Mouse (Mus musculus): Measurements from ENCODE around the gene Tmc5. TPM values are rescaled to one million over a fixed set of nuclear protein-coding genes. Genes with fewer than 3 reads are reported as not detected.
A peak's percentile ranks its signal among the peaks of the same experiment; 100 is the strongest.

Gene Tmc5
- polyA plus RNA-seq (2015; fragmentation: Nextera tagmentation; extraction: Ambion mirVana), result 0.27 and 0.36 TPM in 2 replicates

DNA sequence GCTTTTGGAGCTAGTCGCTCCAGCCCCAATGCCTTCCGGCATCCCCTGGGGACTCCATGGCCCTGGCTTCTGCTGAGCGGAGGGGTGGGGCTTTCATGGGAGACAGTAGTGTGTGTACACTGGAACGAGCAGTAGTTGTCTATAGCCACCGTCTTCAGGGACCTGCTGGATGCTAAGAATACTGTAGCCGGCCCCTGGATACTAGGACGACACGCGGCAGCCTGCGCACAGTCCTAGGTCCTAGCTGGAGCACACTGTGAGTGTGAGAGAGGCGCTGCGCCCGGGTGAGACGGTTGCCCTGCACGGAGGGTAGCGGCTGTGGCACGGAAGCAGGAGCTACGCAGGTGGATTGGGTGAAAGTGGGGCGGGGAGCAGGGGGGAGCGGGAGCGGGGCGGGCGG, at the start of gene Tmc5:
Gene Tmc5, plus strand, starts transcription at position 97 of the 400 bp plus-strand sequence.
- no peaks in the 10 kb centered on the region for H3K9me3 ChIP-seq (ENCODE audit: low read length)
- H3K36me3 ChIP-seq (ENCODE audit: insufficient read depth, low read length), result no peaks in the 10 kb centered on the region
- ATAC-seq (ENCODE audit: low FRiP score, low TSS enrichment), result 0 out of 2 replicates have a peak, but pooled peaks have one; percentile 13
- H3K9ac ChIP-seq (replicated peaks; ENCODE audit: low read length), result peak within 1 kb of the TSS; percentile 29; the same call in 1 of the 2 replicates
- H3K27ac ChIP-seq (ENCODE audit: low read length), result no peak within 1 kb of the TSS
- peak within 1 kb of the TSS; percentile 36 for H3K4me3 ChIP-seq (ENCODE audit: low read length)
- WGBS, result 6% methylated on average over 23 of the region's 23 CpGs
- peaks cover 32% of the 10 kb centered on the region for H3K4me1 ChIP-seq (ENCODE audit: insufficient read depth, low read length)
- H3K27me3 ChIP-seq (ENCODE audit: insufficient read depth, low read length), result peaks cover 31% of the 10 kb centered on the region
- H3K4me2 ChIP-seq (replicated peaks; ENCODE audit: low read depth, low read length), result peak within 1 kb of the TSS; percentile 57

DNA sequence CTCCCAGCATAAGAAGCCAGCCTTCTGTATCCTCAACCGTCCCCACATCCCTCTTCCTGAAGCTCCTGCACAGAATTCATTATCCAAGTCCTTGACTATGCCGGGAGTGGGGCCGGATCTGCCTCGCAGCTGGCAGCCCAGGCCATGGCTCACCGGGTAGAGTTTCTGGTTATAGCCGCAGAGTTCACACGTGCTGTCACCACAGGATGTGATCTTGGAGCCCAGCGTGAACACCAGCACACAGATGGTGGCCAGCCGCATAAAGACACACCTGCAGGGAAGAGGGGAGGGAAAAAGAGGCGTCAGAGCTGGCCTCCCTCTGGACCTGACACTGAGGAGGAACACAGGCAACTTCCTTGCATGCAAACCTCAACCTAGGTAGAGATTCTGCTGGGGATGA, 49.6 kb upstream of the Tmc5 start:
- Histone ChIP-seq H3K4me3 (ENCODE audit: low read length) (no peak overlapping the region), H3K9ac (replicated peaks; ENCODE audit: low read length) (no peak overlapping the region)
- WGBS, result 71% methylated on average over 10 of the region's 10 CpGs

DNA sequence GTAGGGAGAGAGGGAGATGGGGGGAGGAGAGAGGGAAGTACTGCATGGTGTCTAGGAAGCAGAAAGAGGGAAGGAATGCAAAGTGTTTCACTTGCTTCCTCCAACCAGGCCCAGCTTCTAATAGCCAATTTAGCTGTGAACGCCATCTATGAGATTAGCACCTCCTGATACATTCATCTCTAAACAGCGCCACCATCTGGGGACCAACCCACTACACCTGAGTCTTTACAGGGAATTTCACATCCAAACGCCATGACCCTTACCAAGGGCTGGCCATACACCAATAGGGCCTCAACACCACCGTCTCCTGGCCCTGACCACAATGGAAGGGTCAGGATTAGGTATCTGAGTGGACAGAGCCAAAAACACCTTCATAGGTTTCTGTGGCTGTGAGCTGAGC, 43.2 kb upstream of the Tmc5 start:
- Histone ChIP-seq H3K36me3 (ENCODE audit: insufficient read depth, low read length) (0 out of 2 replicates have a peak, but pooled peaks cover 5% of the 10 kb centered on the region), H3K27ac (ENCODE audit: low read length) (no peak overlapping the region), H3K9me3 (ENCODE audit: low read length) (peaks cover 2% of the 10 kb centered on the region; the same call in 1 of the 2 replicates), H3K4me2 (replicated peaks; ENCODE audit: low read depth, low read length) (no peak overlapping the region), H3K27me3 (ENCODE audit: insufficient read depth, low read length) (no peaks in the 10 kb centered on the region), H3K4me3 (ENCODE audit: low read length) (no peak overlapping the region), H3K9ac (replicated peaks; ENCODE audit: low read length) (no peak overlapping the region), H3K4me1 (ENCODE audit: insufficient read depth, low read length) (no peaks in the 10 kb centered on the region)
- no peak for ATAC-seq (ENCODE audit: low FRiP score, low TSS enrichment)
- 79% methylated on average over 4 of the region's 4 CpGs for WGBS

More for the DNA sequence above, 49.6 kb upstream of the Tmc5 start:
- H3K9me3 ChIP-seq (ENCODE audit: low read length), result peaks cover 2% of the 10 kb centered on the region; the same call in 1 of the 2 replicates
- H3K4me1 ChIP-seq (ENCODE audit: insufficient read depth, low read length), result no peaks in the 10 kb centered on the region
- H3K4me2 ChIP-seq (replicated peaks; ENCODE audit: low read depth, low read length), result no peak overlapping the region
- H3K36me3 ChIP-seq (ENCODE audit: insufficient read depth, low read length), result 0 out of 2 replicates have a peak, but pooled peaks cover 3% of the 10 kb centered on the region
- H3K27ac ChIP-seq (ENCODE audit: low read length), result no peak overlapping the region
- no peaks in the 10 kb centered on the region for H3K27me3 ChIP-seq (ENCODE audit: insufficient read depth, low read length)
- no peak for ATAC-seq (ENCODE audit: low FRiP score, low TSS enrichment)

DNA sequence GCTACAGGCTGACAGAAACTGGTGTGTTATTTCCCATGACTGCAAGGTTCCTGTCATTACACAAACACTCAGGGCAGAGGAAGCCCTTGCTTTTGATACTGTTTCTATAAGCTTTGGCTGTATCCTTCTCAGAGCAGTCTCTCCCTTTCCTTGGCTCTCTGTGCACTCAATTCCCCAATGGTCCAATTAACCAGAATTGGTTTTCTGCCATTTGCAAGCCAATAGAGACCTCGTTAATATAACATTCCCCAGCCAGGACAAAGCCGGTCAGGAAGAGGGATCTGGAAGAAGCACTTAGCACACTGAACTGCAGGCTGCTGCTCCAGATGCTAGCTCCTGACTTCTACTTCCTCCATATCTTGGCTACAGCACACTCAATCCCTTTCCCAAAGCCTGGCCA, 42.8 kb upstream of the Tmc5 start:
- Histone ChIP-seq H3K4me1 (ENCODE audit: insufficient read depth, low read length) (no peaks in the 10 kb centered on the region), H3K27ac (ENCODE audit: low read length) (no peak overlapping the region), H3K9me3 (ENCODE audit: low read length) (peaks cover 2% of the 10 kb centered on the region; the same call in 1 of the 2 replicates), H3K27me3 (ENCODE audit: insufficient read depth, low read length) (no peaks in the 10 kb centered on the region), H3K9ac (replicated peaks; ENCODE audit: low read length) (no peak overlapping the region), H3K4me3 (ENCODE audit: low read length) (no peak overlapping the region), H3K36me3 (ENCODE audit: insufficient read depth, low read length) (0 out of 2 replicates have a peak, but pooled peaks cover 5% of the 10 kb centered on the region), H3K4me2 (replicated peaks; ENCODE audit: low read depth, low read length) (no peak overlapping the region)
- ATAC-seq (ENCODE audit: low FRiP score, low TSS enrichment), result no peak
- 80% methylated on average over 2 of the region's 2 CpGs for WGBS

DNA sequence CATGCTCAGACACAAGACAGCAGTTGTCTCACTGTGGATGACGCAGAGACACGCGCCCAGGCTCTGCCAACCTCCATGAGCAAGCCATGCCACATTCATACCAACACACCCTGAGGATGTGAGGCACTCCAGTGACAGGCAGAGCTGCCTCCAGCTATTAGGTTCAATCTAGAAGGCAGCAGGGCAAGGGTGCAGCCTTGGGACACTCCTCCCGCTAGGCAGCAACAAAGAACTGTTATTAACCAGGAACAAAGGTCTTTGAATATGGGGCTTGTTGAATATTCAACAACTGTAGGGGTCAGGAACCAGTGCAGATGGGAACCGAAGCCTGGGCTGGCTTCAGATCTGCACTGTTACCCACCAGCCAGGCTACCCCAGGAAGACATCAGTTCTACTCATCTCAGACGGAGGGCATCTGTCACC, 28.0 kb upstream of the Tmc5 start:
- Histone ChIP-seq H3K4me1 (ENCODE audit: insufficient read depth, low read length) (no peaks in the 10 kb centered on the region), H3K27me3 (ENCODE audit: insufficient read depth, low read length) (no peaks in the 10 kb centered on the region), H3K27ac (ENCODE audit: low read length) (no peak overlapping the region), H3K36me3 (ENCODE audit: insufficient read depth, low read length) (no peaks in the 10 kb centered on the region), H3K9ac (replicated peaks; ENCODE audit: low read length) (no peak overlapping the region), H3K4me2 (replicated peaks; ENCODE audit: low read depth, low read length) (no peak overlapping the region), H3K9me3 (ENCODE audit: low read length) (peaks cover 4% of the 10 kb centered on the region; the same call in 1 of the 2 replicates), H3K4me3 (ENCODE audit: low read length) (no peak overlapping the region)
- ATAC-seq (ENCODE audit: low FRiP score, low TSS enrichment), result no peak
- 80% methylated on average over 6 of the region's 6 CpGs for WGBS

DNA sequence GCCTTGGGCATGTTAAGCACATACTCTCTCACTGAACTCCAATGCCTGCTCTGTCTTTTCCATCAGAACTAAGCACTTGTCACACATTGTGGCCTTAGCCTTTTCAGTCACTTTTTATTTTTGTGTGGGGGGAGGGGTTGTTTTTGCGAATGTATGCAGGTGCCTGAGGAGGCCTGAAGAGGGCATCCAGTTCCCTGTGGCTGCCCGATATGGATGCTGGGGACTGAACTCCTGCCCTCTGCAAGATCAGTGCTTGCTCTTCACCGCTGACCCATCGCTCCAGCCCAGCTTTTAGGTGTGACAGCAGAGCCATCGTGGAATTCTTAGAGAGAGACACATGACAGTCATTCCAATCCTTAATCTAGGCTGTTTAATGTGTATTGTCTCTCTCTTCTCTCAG, 25.7 kb upstream of the Tmc5 start:
- no peak overlapping the region for H3K27ac ChIP-seq (ENCODE audit: low read length)
- no peak overlapping the region for H3K4me2 ChIP-seq (replicated peaks; ENCODE audit: low read depth, low read length)
- ATAC-seq (ENCODE audit: low FRiP score, low TSS enrichment), result no peak
- H3K27me3 ChIP-seq (ENCODE audit: insufficient read depth, low read length), result no peaks in the 10 kb centered on the region
- H3K4me3 ChIP-seq (ENCODE audit: low read length), result no peak overlapping the region
- peaks cover 4% of the 10 kb centered on the region; the same call in 1 of the 2 replicates for H3K9me3 ChIP-seq (ENCODE audit: low read length)
- no peaks in the 10 kb centered on the region for H3K36me3 ChIP-seq (ENCODE audit: insufficient read depth, low read length)
- no peak overlapping the region for H3K9ac ChIP-seq (replicated peaks; ENCODE audit: low read length)
- H3K4me1 ChIP-seq (ENCODE audit: insufficient read depth, low read length), result no peaks in the 10 kb centered on the region
- WGBS, result 62% methylated on average over 5 of the region's 5 CpGs

DNA sequence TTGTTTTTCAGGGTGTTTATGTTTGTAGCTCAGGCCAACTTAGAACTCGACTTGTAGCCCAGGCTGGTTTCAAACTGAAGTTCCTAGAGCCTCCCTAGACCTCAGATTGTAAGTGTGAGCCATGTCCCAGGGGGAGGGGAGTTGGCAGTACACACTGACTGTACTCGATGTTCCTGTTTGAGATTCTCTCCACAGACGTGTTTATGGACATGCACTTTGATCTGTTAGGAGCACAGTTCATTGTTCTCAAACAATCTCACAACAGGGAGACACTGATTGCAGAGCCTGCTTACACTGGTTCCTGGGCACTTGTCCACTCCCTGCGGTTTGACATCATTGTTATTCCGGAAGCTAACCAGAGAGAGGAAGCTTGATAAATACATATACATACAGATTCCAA, 25.1 kb upstream of the Tmc5 start:
- Histone ChIP-seq H3K36me3 (ENCODE audit: insufficient read depth, low read length) (no peaks in the 10 kb centered on the region), H3K27ac (ENCODE audit: low read length) (no peak overlapping the region), H3K4me2 (replicated peaks; ENCODE audit: low read depth, low read length) (no peak overlapping the region), H3K9me3 (ENCODE audit: low read length) (peaks cover 4% of the 10 kb centered on the region; the same call in 1 of the 2 replicates), H3K9ac (replicated peaks; ENCODE audit: low read length) (no peak overlapping the region), H3K4me3 (ENCODE audit: low read length) (no peak overlapping the region), H3K4me1 (ENCODE audit: insufficient read depth, low read length) (no peaks in the 10 kb centered on the region), H3K27me3 (ENCODE audit: insufficient read depth, low read length) (no peaks in the 10 kb centered on the region)
- 68% methylated on average over 5 of the region's 5 CpGs for WGBS
- no peak for ATAC-seq (ENCODE audit: low FRiP score, low TSS enrichment)

DNA sequence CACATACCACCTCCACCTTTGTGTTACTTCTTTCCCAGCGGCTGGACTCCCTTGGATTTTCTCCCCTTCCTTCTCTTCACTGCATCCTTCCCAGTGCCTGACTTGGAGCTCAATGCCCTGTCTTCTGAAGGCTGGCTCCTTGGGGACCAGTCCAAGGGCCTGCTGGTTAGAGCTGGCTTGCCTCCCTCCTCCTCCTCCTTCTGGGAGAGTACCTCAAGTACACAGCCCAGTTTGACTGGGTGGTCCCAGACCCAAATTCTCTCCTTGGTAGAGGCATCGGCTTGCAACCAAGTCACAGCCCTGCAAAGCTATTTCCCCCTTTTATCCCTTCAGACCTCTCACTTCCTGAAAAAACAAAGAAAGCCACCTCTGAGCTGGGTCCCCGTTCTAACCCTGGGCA, 18.8 kb upstream of the Tmc5 start:
- Histone ChIP-seq H3K27ac (ENCODE audit: low read length) (no peak overlapping the region), H3K4me1 (ENCODE audit: insufficient read depth, low read length) (no peaks in the 10 kb centered on the region), H3K36me3 (ENCODE audit: insufficient read depth, low read length) (no peaks in the 10 kb centered on the region), H3K9ac (replicated peaks; ENCODE audit: low read length) (no peak overlapping the region), H3K4me2 (replicated peaks; ENCODE audit: low read depth, low read length) (no peak overlapping the region), H3K27me3 (ENCODE audit: insufficient read depth, low read length) (no peaks in the 10 kb centered on the region), H3K4me3 (ENCODE audit: low read length) (no peak overlapping the region), H3K9me3 (ENCODE audit: low read length) (no peaks in the 10 kb centered on the region)
- ATAC-seq (ENCODE audit: low FRiP score, low TSS enrichment), result no peak
- 54% methylated on average over 3 of the region's 3 CpGs for WGBS

DNA sequence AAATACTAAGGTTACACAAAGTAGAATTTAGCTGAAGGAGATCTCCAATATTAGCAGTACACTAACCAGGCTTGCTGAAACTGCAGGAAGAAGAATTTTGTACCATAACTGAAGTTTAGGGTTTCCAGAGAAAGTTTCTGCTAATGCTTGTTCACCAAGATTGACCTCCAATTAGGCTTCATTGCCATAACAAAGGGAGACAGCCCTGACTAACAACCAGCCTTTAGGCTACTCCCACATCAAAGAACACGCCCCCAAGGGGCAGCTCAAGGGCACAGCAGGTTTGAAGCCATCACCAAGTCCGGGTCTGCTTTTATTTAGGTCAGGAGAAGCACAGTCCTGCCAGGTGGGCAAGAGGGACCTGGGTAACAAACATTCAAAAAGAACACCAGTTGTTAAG, 17.2 kb upstream of the Tmc5 start:
- WGBS, result 56% methylated on average over 2 of the region's 2 CpGs
- Histone ChIP-seq H3K27me3 (ENCODE audit: insufficient read depth, low read length) (no peaks in the 10 kb centered on the region), H3K36me3 (ENCODE audit: insufficient read depth, low read length) (no peaks in the 10 kb centered on the region), H3K27ac (ENCODE audit: low read length) (no peak overlapping the region), H3K4me3 (ENCODE audit: low read length) (no peak overlapping the region), H3K9ac (replicated peaks; ENCODE audit: low read length) (no peak overlapping the region), H3K9me3 (ENCODE audit: low read length) (no peaks in the 10 kb centered on the region), H3K4me2 (replicated peaks; ENCODE audit: low read depth, low read length) (no peak overlapping the region), H3K4me1 (ENCODE audit: insufficient read depth, low read length) (no peaks in the 10 kb centered on the region)
- no peak for ATAC-seq (ENCODE audit: low FRiP score, low TSS enrichment)

DNA sequence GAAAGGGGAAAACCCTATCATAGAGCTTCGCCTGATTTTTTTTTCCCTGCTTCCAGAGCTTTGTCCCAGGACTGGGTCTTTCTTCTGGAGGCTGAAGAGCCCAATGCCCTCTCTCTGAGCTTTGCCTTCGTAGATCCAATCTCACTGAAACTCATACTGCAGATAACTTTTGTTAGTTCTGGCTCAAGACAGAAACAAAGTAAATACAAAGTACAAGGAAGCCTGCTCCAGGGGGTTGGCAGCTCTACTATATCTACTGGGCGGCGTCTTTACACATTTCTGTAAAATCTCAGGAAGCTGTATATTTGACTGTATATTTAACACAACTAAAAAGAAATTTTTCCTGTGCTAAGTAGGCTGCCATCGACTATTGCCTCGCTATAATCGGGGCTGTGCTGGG, 13.3 kb upstream of the Tmc5 start:
- Histone ChIP-seq H3K4me2 (replicated peaks; ENCODE audit: low read depth, low read length) (peak overlapping the region; percentile 96), H3K9me3 (ENCODE audit: low read length) (no peaks in the 10 kb centered on the region)
- no peak; the same call in 1 of the 2 replicates for ATAC-seq (ENCODE audit: low FRiP score, low TSS enrichment)

More for the DNA sequence above, 13.3 kb upstream of the Tmc5 start:
- 32% methylated on average over 7 of the region's 7 CpGs for WGBS
- H3K27me3 ChIP-seq (ENCODE audit: insufficient read depth, low read length), result no peaks in the 10 kb centered on the region
- H3K4me1 ChIP-seq (ENCODE audit: insufficient read depth, low read length), result no peaks in the 10 kb centered on the region
- H3K36me3 ChIP-seq (ENCODE audit: insufficient read depth, low read length), result no peaks in the 10 kb centered on the region
- H3K9ac ChIP-seq (replicated peaks; ENCODE audit: low read length), result peak overlapping the region; percentile 74
- no peak overlapping the region for H3K27ac ChIP-seq (ENCODE audit: low read length)
- H3K4me3 ChIP-seq (ENCODE audit: low read length), result peak overlapping the region; percentile 63
